ENCODE assay signal across 8 mouse cellular contexts in the genomic region with DNA sequence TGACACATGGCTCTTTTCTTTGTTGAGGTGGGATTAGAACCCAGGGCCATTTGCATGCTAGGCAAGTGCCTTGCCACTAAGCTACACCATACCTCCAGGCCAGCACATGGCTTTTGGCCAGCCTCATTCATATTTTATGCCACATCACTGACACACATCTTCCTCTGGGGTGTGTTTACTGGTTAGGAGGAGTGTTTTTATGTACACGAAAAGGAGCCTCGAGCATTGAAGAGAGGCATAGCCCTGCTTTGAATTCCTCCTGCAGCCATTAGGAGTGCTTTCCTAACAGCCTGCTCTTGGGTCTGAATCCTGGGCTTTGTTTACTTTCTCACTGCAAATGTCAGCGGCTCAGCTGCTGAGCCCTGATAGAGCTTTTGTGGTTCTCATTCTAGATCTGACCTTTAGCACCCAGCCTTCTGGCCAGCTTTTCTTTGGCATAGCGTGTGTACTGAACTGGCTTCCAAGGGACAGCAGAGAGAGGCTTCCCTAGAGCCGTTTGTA. TPM values are rescaled to one million over a fixed set of nuclear protein-coding genes. Genes with fewer than 3 reads are reported as not detected.
DNase-seq lines count a peak whose midpoint lies in the region; ATAC-seq and TF ChIP-seq lines count a peak whose summit lies in the region.

No protein-coding gene starts in this region.

- 8% methylated on average over 5 of the region's 5 CpGs for WGBS in lung, adult 2 months
- WGBS in hindbrain, embryonic 16.5 days: 21% methylated on average over 5 of the region's 5 CpGs
- WGBS in lung, postnatal 0 days: 4% methylated on average over 5 of the region's 5 CpGs

- H3K27me3 ChIP-seq in hindbrain, embryonic 16.5 days (replicated peaks; ENCODE audit: control insufficient read depth, insufficient read depth, low read length): no peaks in the 10 kb centered on the region
- H3K27me3 ChIP-seq in lung, postnatal 0 days (replicated peaks; ENCODE audit: insufficient read depth, low read length): no peaks in the 10 kb centered on the region

- H3K27ac ChIP-seq in gastrocnemius, adult 2 months: peak overlapping the region; percentile 74
- peak overlapping the region; percentile 55 for H3K27ac ChIP-seq in hindbrain, embryonic 16.5 days (ENCODE audit: low read depth, low read length)
- no peak overlapping the region for H3K27ac ChIP-seq in lung, postnatal 0 days (ENCODE audit: low read length)

- no peaks in the 10 kb centered on the region for H3K36me3 ChIP-seq in hindbrain, embryonic 16.5 days (ENCODE audit: control insufficient read depth, insufficient read depth, low read length)
- H3K36me3 ChIP-seq in lung, postnatal 0 days (ENCODE audit: insufficient read depth, low read length): no peaks in the 10 kb centered on the region

- no peak for TF ChIP-seq EP300 in lung, postnatal 0 days (IDR thresholded peaks at IDR 0.05)

- peak; percentile 43; the same call in 1 of the 2 replicates for ATAC-seq in hindbrain, embryonic 16.5 days
- peak; percentile 41 for ATAC-seq in lung, postnatal 0 days
- ATAC-seq in megakaryocyte-erythroid progenitor cell, adult 5-6 weeks (replicated peaks; ENCODE audit: low FRiP score, low TSS enrichment, poor library complexity, severe bottlenecking): no peak

- H3K9me3 ChIP-seq in hindbrain, embryonic 16.5 days (ENCODE audit: control insufficient read depth, low read length): no peaks in the 10 kb centered on the region
- H3K9me3 ChIP-seq in lung, postnatal 0 days (ENCODE audit: low read length): no peaks in the 10 kb centered on the region

- TF ChIP-seq POLR2A in lung, adult 2 months (IDR thresholded peaks at IDR 0.05; ENCODE audit: borderline replicate concordance, extremely low read depth, low read depth, low read length): no peak

- DNase-seq in lung, adult 18-20 months: peak; percentile 55 to 65
- no peak for DNase-seq in lung, adult 2 months
- DNase-seq in gastrocnemius, adult 2 months: peak; percentile 75
- peak; percentile 49 for DNase-seq in lung, postnatal 0 days (ENCODE audit: low spot score)
- no peak for DNase-seq in left cerebral cortex, adult 18-20 months (ENCODE audit: low spot score in 2 of 2)
- DNase-seq in urinary bladder, postnatal 10 days (ENCODE audit: low spot score): no peak

- H3K9ac ChIP-seq in hindbrain, embryonic 16.5 days (ENCODE audit: low read depth, low read length): no peak overlapping the region
- H3K9ac ChIP-seq in lung, postnatal 0 days (replicated peaks; ENCODE audit: low read depth): no peak overlapping the region

- intact Hi-C loops in gastrocnemius, adult 2 months (cut with DNase I): no loop called here

- H3K4me3 ChIP-seq in lung, adult 2 months (replicated peaks; ENCODE audit: extremely low read depth, low read depth, low read length): no peak overlapping the region
- peak overlapping the region; percentile 4; the same call in 1 of the 2 replicates for H3K4me3 ChIP-seq in gastrocnemius, adult 2 months
- H3K4me3 ChIP-seq in hindbrain, embryonic 16.5 days (ENCODE audit: low read length): no peak overlapping the region
- H3K4me3 ChIP-seq in lung, postnatal 0 days (ENCODE audit: low read depth, low read length): no peak overlapping the region

- no peak for TF ChIP-seq CTCF in lung, adult 2 months (IDR thresholded peaks at IDR 0.05; ENCODE audit: insufficient read depth, low read length)
- no peak for TF ChIP-seq CTCF in gastrocnemius, adult 2 months (IDR thresholded peaks at IDR 0.05)
- TF ChIP-seq CTCF in lung, postnatal 0 days (IDR thresholded peaks at IDR 0.05): no peak

- peaks cover 15% of the 10 kb centered on the region for H3K4me1 ChIP-seq in lung, adult 2 months (ENCODE audit: control insufficient read depth, insufficient read depth, low read length)
- H3K4me1 ChIP-seq in hindbrain, embryonic 16.5 days (ENCODE audit: control insufficient read depth, insufficient read depth, low read depth, low read length): peaks cover 22% of the 10 kb centered on the region
- no peaks in the 10 kb centered on the region; the same call in 1 of the 2 replicates for H3K4me1 ChIP-seq in lung, postnatal 0 days (ENCODE audit: insufficient read depth, low read depth, low read length)

- H3K4me2 ChIP-seq in hindbrain, embryonic 16.5 days (ENCODE audit: low read length): no peak overlapping the region
- H3K4me2 ChIP-seq in lung, postnatal 0 days (replicated peaks; ENCODE audit: low read depth, low read length): no peak overlapping the region

RNA-seq across cellular contexts. Expression of a gene that starts 44.4 kb away (rescaled TPM):
- polyA plus RNA-seq in lung, adult 2 months (2012; rRNA removed): 5.9 and 9.0 TPM in 2 replicates
- 1 to 10 TPM in 1 of 2 experiments, under 1 TPM in 1; 0.98 to 1.2 TPM for total RNA-seq in gastrocnemius, adult 2 months (2021)
- 7.3 and 8.1 TPM in 2 replicates for polyA plus RNA-seq in hindbrain, embryonic 16.5 days (2015; fragmentation: Nextera tagmentation; extraction: Ambion mirVana)
- 0.58 and 0.65 TPM in 2 replicates for polyA plus RNA-seq in lung, postnatal 0 days (2015; fragmentation: Nextera tagmentation; extraction: Ambion mirVana)
- not detected in 2 replicates for total RNA-seq in megakaryocyte-erythroid progenitor cell, adult 5-6 weeks (2014; fragmentation: Nextera tagmentation)
- total RNA-seq in megakaryocyte-erythroid progenitor cell, adult 5-6 weeks (2017): not detected in 2 replicates
- total RNA-seq in left cerebral cortex, adult 18-20 months (2021): 10 to 100 TPM; 79.9 to 84.9 TPM

Comparison
In these comparisons a context has a peak if more than half of its experiments do, and no peak if none do; other contexts are left out.
1. DNase-seq: peak in lung, adult 18-20 months (2 of 2), gastrocnemius, adult 2 months (single experiment) and lung, postnatal 0 days (single experiment); none in lung, adult 2 months (single experiment), left cerebral cortex, adult 18-20 months (0 of 2) and urinary bladder, postnatal 10 days (single experiment).
2. RNA of a gene that starts 44.4 kb away (total RNA-seq): 79.9 to 84.9 TPM in left cerebral cortex, adult 18-20 months; 0.98 to 1.2 TPM in gastrocnemius, adult 2 months and not detected in megakaryocyte-erythroid progenitor cell, adult 5-6 weeks; every median in the first group is over 10 times any median in the second.